Mouse (Mus musculus) fat pad, adult 2 months (tissue): ENCODE measurements around the gene Npepps.
A peak's percentile ranks its signal among the peaks of the same experiment; 100 is the strongest.
"Not testable (repeated sequence)": the region's sequence is repeated elsewhere in the genome, so short reads cannot be mapped to it uniquely, and the experiment has no call there.

Experiments
- DNase-seq: peaks from one replicate; pipeline ENCODE4 v3.0.0-alpha.2; 2011; ENCODE audit warnings: low read depth, low spot score; ENCODE audit errors: extremely low read depth

Npepps gene

GRCm38 (mm10) chr11:97246510-97247159 is 33.8 kb downstream of the Npepps start:
- no peak for DNase-seq

- no peak for DNase-seq
Observed at GRCm38 (mm10) chr11:97241321-97241720, 39.1 kb downstream of the Npepps start.

DNA sequence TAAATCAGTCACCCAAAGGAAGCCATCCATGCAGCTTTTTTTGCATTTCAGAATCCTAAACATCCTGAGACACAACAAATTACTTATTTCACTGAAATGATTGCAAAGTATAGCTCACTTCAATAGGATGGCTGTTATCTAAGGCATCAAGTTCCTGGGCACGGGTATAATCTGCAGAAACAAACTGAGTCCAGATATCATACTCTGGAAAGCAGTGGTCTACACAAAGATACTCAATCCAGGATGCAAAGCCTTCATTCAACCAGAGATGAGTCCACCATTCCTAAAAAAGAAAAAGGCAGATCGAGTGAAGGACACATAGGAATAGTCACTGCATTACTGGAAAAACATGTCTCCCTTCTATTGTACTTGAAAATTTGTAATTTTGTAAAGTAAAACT is 42.5 kb downstream of the Npepps start:
- no peak for DNase-seq

- no peak for DNase-seq
Observed at GRCm38 (mm10) chr11:97232436-97232835, 48.0 kb downstream of the Npepps start.

DNA sequence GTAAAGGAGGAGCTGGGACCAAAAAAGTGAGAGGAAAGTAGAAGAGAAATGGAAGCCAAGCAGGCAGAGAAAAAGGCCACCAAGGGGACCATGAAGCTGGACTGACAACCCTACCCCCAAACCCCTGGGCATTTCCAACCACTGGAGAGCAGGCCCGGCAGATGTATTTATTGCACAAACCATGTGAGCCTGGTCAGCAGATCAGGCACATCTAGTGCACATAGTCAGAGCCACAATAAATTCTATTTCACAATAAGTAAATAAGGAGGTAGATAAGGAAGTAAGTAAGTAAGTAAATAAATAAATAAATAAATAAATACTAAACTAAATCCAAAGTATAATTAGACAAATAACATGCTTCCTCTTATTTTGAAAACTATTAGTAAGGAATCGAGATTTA is 51.0 kb downstream of the Npepps start:
- no peak for DNase-seq

- DNase-seq: no peak
Observed at GRCm38 (mm10) chr11:97228985-97229384, 51.5 kb downstream of the Npepps start.

GRCm38 (mm10) chr11:97226131-97226530 is 54.3 kb downstream of the Npepps start:
- no peak for DNase-seq

- no peak for DNase-seq
Observed at GRCm38 (mm10) chr11:97223485-97223884, 57.0 kb downstream of the Npepps start.

- DNase-seq: no peak
Observed at GRCm38 (mm10) chr11:97221611-97222010, 58.8 kb downstream of the Npepps start.

DNA sequence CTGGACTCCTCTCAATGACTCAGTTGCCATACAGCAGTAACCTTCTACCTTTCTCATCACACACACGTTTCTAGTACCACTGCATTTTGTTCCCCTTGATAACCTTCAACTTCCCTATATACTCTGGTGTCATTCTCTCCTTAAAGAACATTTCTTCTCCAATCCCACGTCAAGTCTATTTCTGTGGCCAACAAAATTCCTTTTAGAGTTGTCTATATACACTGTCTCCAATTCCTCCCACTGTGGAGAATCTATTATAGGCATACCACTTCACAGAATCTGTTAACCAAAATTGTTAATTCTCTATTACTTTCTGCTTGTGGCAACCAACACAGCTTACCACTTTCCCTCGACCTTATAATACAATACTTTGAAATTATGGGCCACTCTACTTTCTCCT is 60.2 kb downstream of the Npepps start:
- DNase-seq: no peak

GRCm38 (mm10) chr11:97214411-97214810 is 66.0 kb downstream of the Npepps start:
- DNase-seq: no peak

DNA sequence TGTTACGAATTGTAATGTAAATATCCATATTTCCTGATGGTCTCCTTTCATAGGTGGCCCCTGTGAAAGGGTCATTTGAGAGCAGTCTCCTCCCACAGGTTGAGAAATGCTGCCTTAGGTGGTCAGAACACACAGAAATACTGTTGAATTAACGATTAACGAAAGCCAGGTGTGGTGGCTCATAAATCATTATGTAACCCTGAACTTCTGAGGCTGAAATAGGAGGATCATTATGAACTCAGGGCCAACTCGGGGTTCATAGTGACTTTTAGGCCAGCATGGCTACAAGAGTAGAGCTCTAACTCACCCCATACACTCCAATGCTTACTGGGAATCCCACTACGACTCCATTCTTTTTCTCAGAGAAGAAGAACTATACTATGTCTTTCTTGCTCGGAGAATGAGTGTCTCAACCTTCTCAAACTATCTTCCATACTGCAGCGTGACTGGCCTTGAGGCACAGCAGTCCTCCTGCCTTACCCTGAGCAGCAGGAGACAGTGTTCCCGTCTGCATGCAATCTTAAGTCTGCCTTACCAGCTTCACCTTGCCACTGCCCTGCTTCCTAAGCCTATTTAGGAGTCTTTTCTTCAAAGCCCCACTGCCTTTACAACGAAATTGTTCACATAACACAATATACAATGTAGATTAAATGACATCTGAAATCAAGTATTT is 69.6 kb downstream of the Npepps start:
- peak; percentile 57 for DNase-seq

- no peak for DNase-seq
Observed at GRCm38 (mm10) chr11:97207011-97207422, 73.4 kb downstream of the Npepps start.

DNA sequence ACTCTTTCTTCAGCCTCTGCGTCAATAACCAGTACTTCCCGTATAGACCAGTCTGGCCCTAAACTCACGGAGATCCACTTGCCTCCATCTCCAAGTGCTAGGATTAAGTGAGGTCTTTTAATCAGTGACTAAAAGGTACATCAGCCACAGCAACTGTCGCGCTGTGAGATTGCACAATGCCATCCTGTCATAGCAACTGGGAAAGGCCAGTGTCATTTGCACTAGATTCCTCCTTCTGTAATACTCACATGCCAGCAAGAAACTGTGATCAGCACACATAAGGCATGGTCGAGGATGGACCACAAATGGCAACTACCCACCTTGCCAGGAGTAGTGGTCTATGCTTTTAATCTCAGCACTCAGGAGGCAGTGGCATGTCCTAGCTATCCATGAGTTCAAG is 80.9 kb downstream of the Npepps start:
- DNase-seq: no peak

DNA sequence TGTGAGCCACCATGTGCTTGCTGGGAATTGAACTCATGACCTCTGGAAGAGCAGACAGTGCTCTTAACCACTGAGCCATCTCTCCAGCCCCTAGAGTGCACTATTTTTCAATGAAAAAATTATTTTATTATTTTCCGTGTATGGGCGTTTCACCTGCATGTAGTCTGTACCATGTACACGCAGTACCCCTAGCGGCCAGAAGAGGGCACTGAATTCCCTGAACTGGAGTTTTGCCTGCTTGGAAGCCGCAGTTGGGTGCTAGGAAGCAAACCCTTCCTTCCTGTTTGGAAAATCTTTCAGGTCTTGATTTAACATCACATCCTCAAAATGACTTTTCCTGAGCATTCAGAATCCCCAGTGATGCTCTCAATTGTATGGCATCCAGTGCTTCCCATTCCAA is 81.8 kb downstream of the Npepps start:
- no peak for DNase-seq

GRCm38 (mm10) chr11:97197021-97197420 is 83.4 kb downstream of the Npepps start:
- no peak for DNase-seq

- DNase-seq: no peak
Observed at GRCm38 (mm10) chr11:97196541-97196940, 83.9 kb downstream of the Npepps start.

DNA sequence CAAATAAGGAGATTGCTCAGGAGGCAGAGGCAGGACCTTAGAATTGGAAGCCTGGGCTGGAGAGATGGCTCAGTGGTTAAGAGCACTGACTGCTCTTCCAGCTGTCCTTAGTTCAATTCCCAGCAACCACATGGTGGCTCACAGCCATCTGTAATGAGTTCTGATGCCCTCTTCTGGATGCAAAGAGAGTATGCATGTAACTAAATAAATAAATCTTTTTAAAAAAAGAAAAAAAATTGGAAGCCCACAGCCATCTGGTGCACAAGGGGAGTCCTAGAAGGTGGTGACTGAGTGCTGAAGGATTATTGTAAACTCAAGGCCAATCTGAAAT is 87.9 kb downstream of the Npepps start:
- no peak for DNase-seq

- DNase-seq: no peak
Observed at GRCm38 (mm10) chr11:97191915-97192620, 88.4 kb downstream of the Npepps start.

DNA sequence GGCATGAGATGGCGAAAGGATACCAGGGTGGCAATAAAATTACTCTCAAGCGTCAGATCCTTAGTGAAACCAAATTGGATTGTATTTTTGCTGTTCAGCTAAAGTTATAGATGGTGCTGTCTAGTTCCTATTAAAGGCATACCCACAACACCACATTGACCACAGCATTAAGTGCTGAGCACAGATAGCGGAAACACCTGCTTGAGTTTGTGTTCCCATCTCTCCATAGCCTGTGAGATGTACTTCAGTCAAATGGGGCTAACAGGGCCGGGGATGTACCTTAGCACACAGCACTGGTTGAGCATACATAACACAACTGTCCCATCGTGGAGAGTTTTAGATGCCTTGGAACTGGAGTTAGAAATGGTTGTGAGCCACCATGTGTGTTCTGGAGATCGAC is 89.4 kb downstream of the Npepps start:
- no peak for DNase-seq

- not testable (repeated sequence) for DNase-seq
Observed at GRCm38 (mm10) chr11:97189645-97190044, 90.8 kb downstream of the Npepps start.

- no peak for DNase-seq
Observed at GRCm38 (mm10) chr11:97189231-97189630, 91.2 kb downstream of the Npepps start.
